Mouse (Mus musculus): Measurements from ENCODE around the gene Ralgapb. TPM values are rescaled to one million over a fixed set of nuclear protein-coding genes. Genes with fewer than 3 reads are reported as not detected.

Gene Ralgapb
- total RNA-seq, 2 experiments from 2014 or later, result 35.0 to 35.8 TPM

GRCm38 (mm10) chr2:158402915-158403314 is 6.7 kb upstream of the Ralgapb start:
- DNase-seq, result no peak

- DNase-seq, result no peak
Observed at GRCm38 (mm10) chr2:158408997-158409594, 552 bp upstream of the Ralgapb start.

- DNase-seq, result peak; percentile 26 to 40
Observed at GRCm38 (mm10) chr2:158410022-158411014, 670 bp downstream of the Ralgapb start.

GRCm38 (mm10) chr2:158413240-158413639 is 3.6 kb downstream of the Ralgapb start:
- no peak for DNase-seq

GRCm38 (mm10) chr2:158415826-158416225 is 6.2 kb downstream of the Ralgapb start:
- no peak for DNase-seq

- DNase-seq, result no peak
Observed at GRCm38 (mm10) chr2:158418663-158419062, 9.0 kb downstream of the Ralgapb start.

- DNase-seq, result no peak
Observed at GRCm38 (mm10) chr2:158445814-158446213, 36.2 kb downstream of the Ralgapb start.

GRCm38 (mm10) chr2:158449845-158450244 is 40.2 kb downstream of the Ralgapb start:
- no peak for DNase-seq

- no peak for DNase-seq
Observed at GRCm38 (mm10) chr2:158456451-158456850, 46.8 kb downstream of the Ralgapb start.

- no peak for DNase-seq
Observed at GRCm38 (mm10) chr2:158457610-158458009, 48.0 kb downstream of the Ralgapb start.

GRCm38 (mm10) chr2:158462450-158462849 is 52.8 kb downstream of the Ralgapb start:
- DNase-seq, result no peak

- DNase-seq, result no peak
Observed at GRCm38 (mm10) chr2:158474159-158474558, 64.5 kb downstream of the Ralgapb start.

- no peak for DNase-seq
Observed at GRCm38 (mm10) chr2:158477640-158478039, 68.0 kb downstream of the Ralgapb start.

- DNase-seq, result no peak
Observed at GRCm38 (mm10) chr2:158498457-158498856, 88.8 kb downstream of the Ralgapb start.

- DNase-seq, result no peak
Observed at GRCm38 (mm10) chr2:158501836-158502812, 92.5 kb downstream of the Ralgapb start, which contains the start of gene Adig. Gene Adig (plus strand): TSS chr2:158502612.

- no peak for DNase-seq
Observed at GRCm38 (mm10) chr2:158503226-158503625, 93.6 kb downstream of the Ralgapb start.

GRCm38 (mm10) chr2:158503671-158504070 is 94.0 kb downstream of the Ralgapb start:
- peak; percentile 36 to 54 for DNase-seq

- DNase-seq, result no peak
Observed at GRCm38 (mm10) chr2:158506475-158506874, 96.8 kb downstream of the Ralgapb start.

- DNase-seq, result no peak
Observed at GRCm38 (mm10) chr2:158507046-158507445, 97.4 kb downstream of the Ralgapb start.

GRCm38 (mm10) chr2:158510665-158511064 is 101.0 kb downstream of the Ralgapb start:
- DNase-seq, result peak in 1 of 2 experiments; percentile 27

- no peak for DNase-seq
Observed at GRCm38 (mm10) chr2:158512528-158512927, 102.9 kb downstream of the Ralgapb start, which contains the start of gene Arhgap40. Gene Arhgap40 (plus strand): TSS chr2:158512796.

- no peak for DNase-seq
Observed at GRCm38 (mm10) chr2:158513821-158514336, 104.2 kb downstream of the Ralgapb start.
